Mouse (Mus musculus) forebrain, embryonic 15.5 days (tissue): ENCODE measurements at regions not wholly inside any gene's neighbourhood (a gene's known extent, or its start where the extent isn't known, plus 50 kb on each side); places are given as distances from the start of the nearest gene placed in this dataset.
A peak's percentile ranks its signal among the peaks of the same experiment; 100 is the strongest.

Source experiments
- ATAC-seq: fragments of 200-750 bp; cut with Nextera tagmentation; replicated peaks from 2 replicates; pipeline ENCODE4 v1.8.0; 2017; ENCODE audit warnings: mild to moderate bottlenecking, moderate TSS enrichment, moderate library complexity
- H3K27ac ChIP-seq: fragments of 300-500 bp; sonication (generic); replicated peaks from 2 replicates; pipeline ENCODE4 v1.5.1; 2015; ENCODE audit warnings: mild to moderate bottlenecking, inconsistent platforms
- H3K27me3 ChIP-seq: fragments of 300-500 bp; sonication (generic); 2 replicates; pipeline ENCODE4 v1.6.1; 2015; ENCODE audit warnings: inconsistent platforms
- H3K36me3 ChIP-seq: fragments of 300-500 bp; sonication (generic); 2 replicates; pipeline ENCODE4 v1.6.1; 2015; ENCODE audit warnings: mild to moderate bottlenecking, inconsistent platforms
- H3K4me1 ChIP-seq: fragments of 300-500 bp; sonication (generic); 2 replicates; pipeline ENCODE4 v1.6.1; 2015; ENCODE audit warnings: inconsistent platforms
- H3K4me2 ChIP-seq: fragments of 300-500 bp; sonication (generic); replicated peaks from 2 replicates; pipeline ENCODE4 v1.6.1; 2015; ENCODE audit warnings: mild to moderate bottlenecking, inconsistent platforms
- H3K4me3 ChIP-seq: fragments of 300-500 bp; sonication (generic); 2 replicates; pipeline ENCODE4 v1.5.1; 2015; ENCODE audit warnings: mild to moderate bottlenecking, inconsistent platforms
- H3K9ac ChIP-seq: fragments of 300-500 bp; sonication (generic); replicated peaks from 2 replicates; pipeline ENCODE4 v1.6.1; 2015; ENCODE audit warnings: mild to moderate bottlenecking, inconsistent platforms
- H3K9me3 ChIP-seq: fragments of 300-500 bp; sonication (generic); 2 replicates; pipeline ENCODE4 v1.6.1; 2016; ENCODE audit warnings: inconsistent platforms
- WGBS: fragments of 180-500 bp; shearing (Covaris S2); methylation state at CpG from one replicate; pipeline ENCODE4 v1.1.7; 2015; ENCODE audit warnings: mixed read lengths; 5-methylcytosine and 5-hydroxymethylcytosine counted together

DNA sequence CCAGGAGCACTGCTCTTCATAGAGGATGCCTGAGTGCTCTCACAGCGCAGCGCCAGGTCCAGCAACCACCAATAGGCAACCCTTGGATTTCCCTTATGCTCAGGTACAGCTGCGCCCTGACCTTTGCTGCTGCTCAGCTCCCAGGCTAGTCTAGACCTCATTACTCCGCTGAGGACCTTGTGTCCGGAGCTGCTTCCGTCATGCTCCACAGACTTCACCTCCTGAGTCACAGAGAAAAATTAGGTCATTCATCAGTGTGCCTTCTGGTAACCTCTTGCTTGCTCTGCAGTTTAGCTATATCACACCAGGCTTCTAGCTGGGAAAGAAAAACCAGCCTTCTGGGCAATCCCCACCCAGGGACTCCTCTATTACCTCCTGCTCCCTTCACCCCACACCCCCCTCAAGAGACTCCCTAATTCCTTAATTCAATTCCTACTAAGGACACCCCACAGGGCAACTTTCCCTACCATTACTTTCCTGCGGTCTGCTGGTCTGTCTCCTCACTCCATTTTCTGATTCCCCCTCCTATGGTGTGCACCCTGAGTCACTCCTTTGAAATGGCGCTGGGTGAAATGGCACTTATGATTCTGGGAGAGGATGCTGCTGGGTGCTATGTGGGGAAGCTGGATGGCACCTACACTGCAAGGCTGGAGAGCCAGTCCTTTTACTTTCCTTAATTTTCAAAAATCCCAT is 835.0 kb upstream of the Car8 start:
- H3K9me3 ChIP-seq: no peaks in the 10 kb centered on the region
- no peaks in the 10 kb centered on the region for H3K4me1 ChIP-seq
- H3K27ac ChIP-seq: no peak overlapping the region
- ATAC-seq: no peak
- WGBS: 69% methylated on average over 8 of the region's 8 CpGs
- H3K9ac ChIP-seq: no peak overlapping the region
- H3K4me2 ChIP-seq: no peak overlapping the region
- 0 out of 2 replicates have a peak, but pooled peaks cover 3% of the 10 kb centered on the region for H3K27me3 ChIP-seq
- H3K36me3 ChIP-seq: no peaks in the 10 kb centered on the region
- no peak overlapping the region for H3K4me3 ChIP-seq

DNA sequence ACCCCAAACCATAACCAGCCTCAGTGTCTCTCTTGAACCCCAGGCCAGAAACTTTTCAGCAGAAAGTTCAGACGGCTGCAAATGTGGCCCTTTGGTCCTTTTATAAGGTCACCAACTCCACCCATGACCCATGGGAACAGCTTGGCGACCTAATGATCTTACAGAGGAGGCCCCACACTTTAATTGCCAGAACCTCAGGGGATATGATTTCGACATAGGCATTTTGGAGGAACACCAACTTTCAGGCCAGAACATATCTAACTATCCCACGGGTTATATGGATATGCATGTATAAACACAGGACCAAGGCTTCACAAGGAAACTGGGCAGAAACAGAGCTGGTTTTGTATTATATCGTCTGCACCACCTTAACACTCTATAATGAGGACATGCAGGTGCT is 833.5 kb upstream of the Car8 start:
- ATAC-seq: no peak
- no peak overlapping the region for H3K9ac ChIP-seq
- no peak overlapping the region for H3K4me3 ChIP-seq
- WGBS: 72% methylated on average over 5 of the region's 5 CpGs
- no peaks in the 10 kb centered on the region for H3K4me1 ChIP-seq
- no peaks in the 10 kb centered on the region for H3K36me3 ChIP-seq
- H3K4me2 ChIP-seq: no peak overlapping the region
- 0 out of 2 replicates have a peak, but pooled peaks cover 3% of the 10 kb centered on the region for H3K27me3 ChIP-seq
- no peak overlapping the region for H3K27ac ChIP-seq
- H3K9me3 ChIP-seq: no peaks in the 10 kb centered on the region

DNA sequence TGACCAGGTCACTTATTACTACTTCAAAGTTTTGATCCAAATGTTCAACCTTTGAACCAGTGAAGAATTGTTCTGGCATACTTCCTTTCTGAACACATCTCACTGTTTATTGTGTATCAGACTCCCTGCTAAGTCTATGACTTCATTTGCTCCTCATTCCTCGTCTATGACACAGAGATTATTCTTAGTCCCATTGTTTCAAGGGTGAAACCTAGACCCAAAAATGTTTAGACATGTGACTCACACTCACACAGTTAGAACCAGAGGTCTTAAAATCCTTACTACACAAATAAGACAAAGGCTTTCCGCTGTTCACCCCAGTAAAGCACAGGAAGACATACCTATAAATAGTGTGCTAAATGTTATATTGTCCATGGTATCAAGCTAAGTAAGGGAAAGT is 829.0 kb upstream of the Car8 start:
- no peak for ATAC-seq
- no peak overlapping the region for H3K4me3 ChIP-seq
- 66% methylated on average over 2 of the region's 2 CpGs for whole genome bisulfite sequencing

DNA sequence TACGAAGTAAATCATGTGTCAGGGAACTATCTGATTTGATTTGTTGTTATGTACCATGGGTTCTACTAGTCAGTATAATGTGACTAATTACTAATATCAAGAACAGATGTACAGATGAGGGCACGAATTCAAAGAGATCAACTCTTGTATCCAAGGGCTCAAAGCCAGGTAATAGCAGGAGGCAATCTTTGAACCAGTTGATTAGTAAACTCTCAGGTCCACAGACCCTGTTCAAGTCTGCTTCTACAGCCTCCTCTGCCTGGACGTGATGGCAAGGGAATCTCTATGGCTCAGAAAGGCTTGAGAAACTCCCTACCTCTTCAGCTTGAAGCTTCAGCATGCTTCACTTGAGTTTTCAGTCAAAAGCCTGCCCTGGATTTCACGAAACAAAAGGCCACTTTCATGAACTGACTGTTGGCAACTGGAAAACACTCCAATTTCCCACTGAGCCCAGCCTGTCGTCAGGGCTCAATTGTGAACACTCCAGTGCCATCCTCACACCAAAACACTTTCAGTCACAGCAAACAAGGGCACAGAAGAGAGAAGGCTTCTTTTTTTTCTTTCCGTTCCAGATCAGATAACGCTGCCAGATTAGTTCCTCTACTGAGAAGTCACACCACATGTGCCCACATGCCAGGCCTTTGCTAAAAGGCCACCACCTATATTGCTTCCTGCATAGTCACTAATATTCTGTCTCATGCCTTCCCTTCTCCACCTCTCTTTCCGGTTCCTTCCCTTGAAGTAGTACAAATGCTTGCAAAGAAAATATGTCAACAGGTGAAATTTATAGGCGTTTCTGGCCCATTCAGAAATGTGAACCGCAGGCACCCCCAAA is 827.4 kb upstream of the Car8 start:
- Histone ChIP-seq H3K27me3 (no peaks in the 10 kb centered on the region), H3K4me1 (no peaks in the 10 kb centered on the region), H3K36me3 (no peaks in the 10 kb centered on the region), H3K4me2 (no peak overlapping the region), H3K27ac (no peak overlapping the region), H3K9me3 (no peaks in the 10 kb centered on the region), H3K9ac (no peak overlapping the region), H3K4me3 (no peak overlapping the region)
- WGBS: 58% methylated on average over 10 of the region's 10 CpGs
- no peak for ATAC-seq

More for the DNA sequence above, 829.0 kb upstream of the Car8 start:
- H3K36me3 ChIP-seq: no peaks in the 10 kb centered on the region
- no peak overlapping the region for H3K4me2 ChIP-seq
- H3K27me3 ChIP-seq: no peaks in the 10 kb centered on the region
- H3K9me3 ChIP-seq: no peaks in the 10 kb centered on the region
- no peak overlapping the region for H3K9ac ChIP-seq
- H3K27ac ChIP-seq: no peak overlapping the region
- H3K4me1 ChIP-seq: no peaks in the 10 kb centered on the region

DNA sequence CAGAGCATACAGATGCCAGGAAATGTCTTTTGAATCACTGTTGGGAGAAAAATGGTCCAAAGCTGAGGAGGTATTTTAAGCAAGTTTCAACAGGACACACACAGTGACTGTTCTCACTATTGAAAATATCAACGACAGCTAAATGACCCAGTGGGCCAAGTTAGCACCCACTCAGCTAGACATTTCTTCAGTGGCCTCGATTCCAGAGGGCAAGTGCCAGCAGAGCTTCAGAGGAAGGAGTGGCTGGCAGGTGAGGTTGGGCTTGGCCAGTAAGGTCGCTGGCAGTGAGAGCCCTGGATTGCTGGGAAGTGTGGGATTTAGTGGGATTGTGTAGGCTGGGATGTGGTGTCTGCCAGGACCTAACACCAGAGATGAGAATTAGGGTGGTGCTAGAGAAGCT is 823.1 kb upstream of the Car8 start:
- Histone ChIP-seq H3K9me3 (no peaks in the 10 kb centered on the region), H3K36me3 (no peaks in the 10 kb centered on the region), H3K4me2 (no peak overlapping the region), H3K9ac (no peak overlapping the region), H3K27ac (no peak overlapping the region), H3K27me3 (no peaks in the 10 kb centered on the region), H3K4me3 (no peak overlapping the region), H3K4me1 (peaks cover 7% of the 10 kb centered on the region)
- ATAC-seq: no peak
- 72% methylated on average over 3 of the region's 3 CpGs for WGBS

DNA sequence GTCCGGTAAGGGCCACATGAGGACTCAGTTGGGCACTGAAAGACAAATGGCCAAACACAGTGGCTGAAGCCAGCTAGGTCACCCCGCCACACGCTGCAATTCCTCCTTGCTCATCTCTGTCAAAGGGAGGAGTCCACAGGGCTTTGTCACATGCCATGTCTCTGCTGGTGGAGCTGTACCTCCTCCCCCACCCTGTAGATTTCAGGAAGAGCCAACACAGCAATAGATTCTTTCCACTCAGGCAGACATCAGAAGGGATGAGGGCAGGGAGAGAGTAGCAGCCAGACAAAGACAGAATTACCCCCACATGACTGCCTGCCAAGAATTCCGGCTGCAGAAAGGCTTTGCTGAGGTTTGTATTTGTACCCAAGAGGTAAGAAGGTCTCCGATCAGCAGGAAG is 821.4 kb upstream of the Car8 start:
- Histone ChIP-seq H3K9ac (no peak overlapping the region), H3K9me3 (no peaks in the 10 kb centered on the region), H3K27ac (no peak overlapping the region), H3K36me3 (no peaks in the 10 kb centered on the region), H3K27me3 (no peaks in the 10 kb centered on the region), H3K4me3 (no peak overlapping the region), H3K4me2 (no peak overlapping the region), H3K4me1 (peaks cover 7% of the 10 kb centered on the region)
- 18% methylated on average over 5 of the region's 5 CpGs for WGBS
- peak; percentile 69 for ATAC-seq

DNA sequence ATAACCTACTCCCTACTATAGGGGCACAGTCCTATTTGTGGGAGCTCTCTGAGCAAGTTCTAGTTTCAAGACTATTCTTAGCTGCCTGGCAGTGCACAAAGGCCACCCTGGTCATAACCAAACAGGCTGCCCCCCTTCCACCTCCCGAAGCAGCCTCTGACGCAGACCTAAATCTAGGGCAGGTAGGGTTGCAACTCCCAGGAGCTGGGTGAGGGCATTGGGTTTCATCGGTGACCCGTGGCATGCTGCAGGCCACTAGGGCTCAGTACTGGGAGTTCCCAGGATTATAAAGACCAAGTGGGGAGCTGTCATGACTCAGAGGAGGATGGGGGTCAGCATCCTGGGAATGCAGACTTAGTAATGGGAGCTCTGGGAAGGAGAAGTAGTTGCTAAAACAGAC is 818.8 kb upstream of the Car8 start:
- Histone ChIP-seq H3K9me3 (no peaks in the 10 kb centered on the region), H3K4me3 (no peak overlapping the region), H3K36me3 (no peaks in the 10 kb centered on the region), H3K4me2 (no peak overlapping the region), H3K27ac (no peak overlapping the region), H3K27me3 (no peaks in the 10 kb centered on the region), H3K4me1 (peaks cover 7% of the 10 kb centered on the region), H3K9ac (no peak overlapping the region)
- ATAC-seq: no peak
- WGBS: 84% methylated on average over 4 of the region's 4 CpGs

DNA sequence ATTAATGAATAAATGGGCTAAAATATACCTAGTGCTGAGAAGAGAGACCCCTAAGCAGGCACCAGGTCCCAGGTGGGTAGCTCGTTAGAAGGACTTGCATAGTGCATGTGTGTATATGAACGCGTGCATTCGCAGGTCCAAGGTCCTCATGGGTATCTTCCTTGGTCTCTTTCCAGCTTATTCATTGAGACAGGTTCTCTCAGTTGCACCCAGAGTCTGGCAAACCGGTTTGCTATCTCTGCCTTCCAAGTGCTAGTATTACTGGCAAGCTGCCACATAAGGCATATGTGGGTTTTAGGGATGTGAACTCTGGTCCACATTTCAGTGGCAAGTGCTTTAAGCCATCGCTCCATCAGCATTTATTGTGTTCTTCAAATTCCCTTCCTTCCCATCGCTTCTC is 818.3 kb upstream of the Car8 start:
- Histone ChIP-seq H3K9ac (no peak overlapping the region), H3K4me2 (no peak overlapping the region), H3K9me3 (no peaks in the 10 kb centered on the region), H3K36me3 (no peaks in the 10 kb centered on the region), H3K4me1 (peaks cover 7% of the 10 kb centered on the region), H3K4me3 (no peak overlapping the region), H3K27me3 (no peaks in the 10 kb centered on the region), H3K27ac (no peak overlapping the region)
- 90% methylated on average over 7 of the region's 7 CpGs for WGBS
- no peak for ATAC-seq

DNA sequence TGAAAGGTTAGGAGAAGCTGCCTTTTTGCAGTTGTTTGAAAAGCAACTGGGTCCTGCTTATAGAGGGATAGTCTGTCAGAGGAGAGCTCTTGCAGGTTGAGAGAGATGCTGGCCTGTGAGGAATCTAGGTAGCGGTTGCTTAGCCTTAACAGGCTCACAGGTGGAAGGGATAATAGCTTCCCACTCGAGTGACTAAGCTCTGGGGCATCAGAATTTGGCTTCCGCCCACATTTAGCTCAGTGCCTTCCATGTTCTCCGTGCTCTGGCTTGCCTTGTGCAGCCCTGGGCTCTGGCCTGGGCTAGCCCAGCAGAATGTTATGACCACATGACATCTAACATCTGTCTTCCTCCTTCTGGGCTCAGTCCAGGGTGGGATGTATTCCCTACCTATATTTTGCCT is 817.0 kb upstream of the Car8 start:
- WGBS: 76% methylated on average over 4 of the region's 4 CpGs
- H3K4me3 ChIP-seq: no peak overlapping the region
- H3K9ac ChIP-seq: no peak overlapping the region
- H3K9me3 ChIP-seq: no peaks in the 10 kb centered on the region
- peaks cover 7% of the 10 kb centered on the region for H3K4me1 ChIP-seq
- H3K36me3 ChIP-seq: no peaks in the 10 kb centered on the region
- H3K27ac ChIP-seq: no peak overlapping the region
- H3K27me3 ChIP-seq: no peaks in the 10 kb centered on the region
- no peak overlapping the region for H3K4me2 ChIP-seq
- no peak for ATAC-seq

DNA sequence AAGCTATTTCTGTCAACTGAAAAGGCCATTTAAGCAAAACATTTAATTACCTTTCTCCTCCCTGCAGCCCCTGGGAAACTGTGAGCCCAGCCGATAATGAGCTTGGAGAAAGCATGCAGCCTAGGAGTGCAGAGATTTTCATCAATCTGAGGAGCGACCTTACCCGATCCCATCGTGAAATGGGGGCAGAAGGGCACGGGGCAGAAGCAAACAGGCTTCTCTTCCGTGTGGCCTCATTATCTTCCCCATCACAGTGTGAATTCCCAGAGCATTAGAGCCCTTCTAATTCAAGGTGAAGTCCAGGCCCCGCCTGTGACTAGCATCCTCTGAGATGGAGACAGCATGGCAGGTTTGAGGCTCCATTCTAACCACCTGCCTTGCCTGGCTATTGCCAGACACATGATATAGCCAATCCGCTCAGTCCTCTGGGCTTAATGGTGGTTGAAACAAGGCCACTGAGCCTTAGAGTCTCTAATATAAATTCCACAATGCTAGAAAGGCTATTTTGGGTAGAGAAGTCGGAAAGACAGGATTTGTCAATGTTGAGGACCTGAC is 816.5 kb upstream of the Car8 start:
- Histone ChIP-seq H3K27ac (no peak overlapping the region), H3K4me2 (no peak overlapping the region), H3K9ac (no peak overlapping the region), H3K4me1 (peaks cover 5% of the 10 kb centered on the region), H3K4me3 (no peak overlapping the region), H3K27me3 (no peaks in the 10 kb centered on the region), H3K9me3 (no peaks in the 10 kb centered on the region), H3K36me3 (no peaks in the 10 kb centered on the region)
- WGBS: 45% methylated on average over 9 of the region's 9 CpGs
- ATAC-seq: no peak

DNA sequence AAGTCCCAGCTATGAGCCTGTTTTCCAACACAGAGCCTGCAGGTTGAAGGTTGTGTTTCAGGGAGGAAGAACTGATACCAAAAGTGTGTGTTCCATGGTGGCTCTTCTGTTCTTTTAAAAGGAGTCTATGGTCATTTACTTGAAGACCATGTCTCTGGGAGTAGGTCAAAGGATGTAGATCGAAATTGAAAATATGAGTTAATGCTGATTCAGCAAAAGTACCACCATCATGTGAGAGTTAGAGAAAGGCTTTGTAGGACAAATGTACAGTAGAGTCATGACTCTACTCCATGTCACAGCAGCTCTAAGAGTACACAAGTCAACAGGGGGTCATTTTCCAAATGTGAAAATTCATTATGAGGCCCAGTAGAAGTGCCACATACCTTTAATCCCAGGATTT is 810.0 kb upstream of the Car8 start:
- Histone ChIP-seq H3K9ac (no peak overlapping the region), H3K27ac (no peak overlapping the region), H3K9me3 (no peaks in the 10 kb centered on the region), H3K36me3 (no peaks in the 10 kb centered on the region), H3K4me3 (no peak overlapping the region), H3K27me3 (no peaks in the 10 kb centered on the region), H3K4me1 (no peaks in the 10 kb centered on the region), H3K4me2 (no peak overlapping the region)
- WGBS: 94% methylated on average over 1 of the region's 1 CpGs
- ATAC-seq: no peak

DNA sequence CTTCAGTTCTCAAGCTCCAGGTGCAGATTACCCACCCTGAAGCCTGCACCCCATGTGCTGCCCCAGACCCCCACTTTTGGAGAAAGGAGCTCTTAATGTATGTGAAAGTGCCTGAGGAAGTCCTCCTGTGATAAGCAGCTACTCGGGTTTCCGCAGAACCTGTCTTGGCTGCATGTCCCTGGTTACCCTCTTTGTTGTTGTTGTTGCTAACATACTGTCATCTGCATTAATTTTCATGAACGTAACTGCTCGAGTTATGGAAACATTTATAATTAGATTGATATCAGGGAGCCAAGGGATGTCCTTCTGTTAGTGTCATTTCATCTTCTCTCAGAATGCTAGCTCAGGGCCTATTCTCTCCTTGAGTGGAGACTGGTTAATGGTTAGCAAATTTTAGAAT is 808.3 kb upstream of the Car8 start:
- Histone ChIP-seq H3K4me1 (no peaks in the 10 kb centered on the region), H3K9ac (no peak overlapping the region), H3K27me3 (no peaks in the 10 kb centered on the region), H3K27ac (no peak overlapping the region), H3K9me3 (no peaks in the 10 kb centered on the region), H3K4me2 (no peak overlapping the region), H3K36me3 (no peaks in the 10 kb centered on the region), H3K4me3 (no peak overlapping the region)
- WGBS: 78% methylated on average over 4 of the region's 4 CpGs
- no peak for ATAC-seq
